Mouse (Mus musculus): Measurements from ENCODE around the gene Slc22a19. TPM values are rescaled to one million over a fixed set of nuclear protein-coding genes. Genes with fewer than 3 reads are reported as not detected.
"Not testable (repeated sequence)": the region's sequence is repeated elsewhere in the genome, so short reads cannot be mapped to it uniquely, and the experiment has no call there.

The Slc22a19 gene
- not detected in 2 replicates for polyA plus RNA-seq (2012; rRNA removed)

DNA sequence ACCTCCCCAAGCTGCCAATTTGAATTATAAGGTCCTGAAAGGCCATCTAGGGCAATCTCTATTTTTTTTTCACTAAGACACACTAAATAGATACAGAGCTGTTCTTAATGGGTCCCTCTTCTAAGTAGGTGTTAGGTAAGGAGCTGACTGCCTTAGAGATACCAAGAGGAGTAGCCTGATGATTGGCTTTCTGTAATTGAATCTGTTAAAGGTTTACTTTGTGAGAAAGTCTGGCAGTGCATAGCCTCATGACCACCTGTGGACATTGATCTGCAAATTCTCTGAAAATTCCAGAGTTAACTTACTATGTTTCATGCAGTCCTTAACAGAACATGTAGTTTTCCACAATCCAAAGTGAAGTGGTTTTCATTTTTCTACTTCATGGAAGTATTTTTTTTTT, at the start of gene Slc22a19:
Slc22a19 (minus strand) TSS at position 163 of the 400 bp plus-strand sequence.
- no peak for TF ChIP-seq CTCF (IDR thresholded peaks at IDR 0.05; ENCODE audit: extremely low read depth, insufficient read depth, low read length)
- no peak for TF ChIP-seq POLR2A (IDR thresholded peaks at IDR 0.05; ENCODE audit: extremely low read depth, insufficient read depth, low read length)

DNA sequence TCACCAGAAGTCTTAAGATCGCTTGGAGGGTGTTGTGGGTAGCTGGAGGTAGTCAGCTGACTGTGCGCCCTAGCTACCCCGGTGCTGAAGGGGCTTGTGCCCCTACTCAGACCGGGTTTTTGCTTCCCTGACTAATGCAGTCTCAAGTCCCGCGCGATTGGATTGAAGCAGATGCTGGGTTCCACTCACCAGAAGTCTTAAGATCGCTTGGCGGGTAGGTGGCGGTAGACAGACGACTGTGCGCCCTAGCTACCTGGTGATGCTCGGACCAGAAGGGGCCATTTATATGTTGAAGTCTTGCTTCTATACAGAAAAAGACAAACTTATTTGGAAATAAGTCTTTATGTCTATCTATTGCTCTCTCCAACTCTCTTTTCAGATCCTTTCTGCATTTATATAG, 42.3 kb upstream of the Slc22a19 start:
- not testable (repeated sequence) for H3K4me1 ChIP-seq (ENCODE audit: control insufficient read depth, insufficient read depth, low read length); H3K4me3 ChIP-seq (ENCODE audit: insufficient read depth, low read length)

More for the DNA sequence above, at the start of gene Slc22a19:
- no peaks in the 10 kb centered on the region for H3K4me1 ChIP-seq (ENCODE audit: control insufficient read depth, insufficient read depth, low read length)
- no peak within 1 kb of the TSS for H3K4me3 ChIP-seq (ENCODE audit: insufficient read depth, low read length)
- H3K27ac ChIP-seq (ENCODE audit: insufficient read depth, low read length): no peak within 1 kb of the TSS

DNA sequence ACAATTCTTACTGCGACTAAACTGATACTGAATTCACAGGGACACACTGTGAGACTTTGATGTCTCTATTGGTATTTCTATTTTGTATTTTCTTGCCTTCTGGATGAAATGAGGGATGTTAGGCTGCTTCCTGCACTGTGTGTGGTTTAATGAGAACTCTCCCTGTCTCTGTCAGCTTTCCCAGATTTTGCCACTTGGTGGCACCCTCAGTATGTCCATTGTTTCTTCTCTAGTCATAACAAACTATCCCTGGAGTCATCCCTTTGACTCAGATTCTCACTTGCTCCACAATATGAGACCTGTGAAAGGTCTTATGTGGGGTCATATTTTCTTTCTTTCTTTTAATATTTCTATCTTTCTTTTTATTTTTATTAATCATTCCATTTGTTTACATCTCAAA, 18.4 kb upstream of the Slc22a19 start:
- TF ChIP-seq POLR2A (IDR thresholded peaks at IDR 0.05; ENCODE audit: extremely low read depth, insufficient read depth, low read length): no peak
- TF ChIP-seq CTCF (IDR thresholded peaks at IDR 0.05; ENCODE audit: extremely low read depth, insufficient read depth, low read length): no peak

More for the DNA sequence above, 42.3 kb upstream of the Slc22a19 start:
- not testable (repeated sequence) for H3K27ac ChIP-seq (ENCODE audit: insufficient read depth, low read length)

DNA sequence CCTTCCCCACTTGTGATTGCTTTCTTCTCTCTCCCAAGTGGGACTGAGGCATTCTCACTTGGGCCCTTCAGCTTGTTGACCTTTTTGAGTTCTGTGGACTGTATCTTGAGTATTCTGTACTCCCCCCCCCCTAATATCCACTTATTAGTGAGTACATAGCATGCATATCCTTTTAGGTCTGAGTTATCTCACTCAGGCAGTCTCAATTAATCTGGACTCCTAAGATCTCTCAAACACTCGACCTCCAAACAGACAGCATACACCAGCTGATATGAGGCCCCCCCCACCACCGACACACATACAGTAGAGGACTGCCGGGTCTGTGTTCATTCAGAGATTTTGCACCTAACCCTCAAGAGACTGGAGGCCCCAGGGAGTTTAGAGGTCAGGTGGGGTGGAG, 18.0 kb downstream of the Slc22a19 start:
- not testable (repeated sequence) for H3K4me3 ChIP-seq (ENCODE audit: insufficient read depth, low read length); H3K4me1 ChIP-seq (ENCODE audit: control insufficient read depth, insufficient read depth, low read length); H3K27ac ChIP-seq (ENCODE audit: insufficient read depth, low read length)

More for the DNA sequence above, 18.4 kb upstream of the Slc22a19 start:
- Histone ChIP-seq H3K4me1 (ENCODE audit: control insufficient read depth, insufficient read depth, low read length) (no peaks in the 10 kb centered on the region), H3K4me3 (ENCODE audit: insufficient read depth, low read length) (no peak overlapping the region), H3K27ac (ENCODE audit: insufficient read depth, low read length) (no peak overlapping the region)

DNA sequence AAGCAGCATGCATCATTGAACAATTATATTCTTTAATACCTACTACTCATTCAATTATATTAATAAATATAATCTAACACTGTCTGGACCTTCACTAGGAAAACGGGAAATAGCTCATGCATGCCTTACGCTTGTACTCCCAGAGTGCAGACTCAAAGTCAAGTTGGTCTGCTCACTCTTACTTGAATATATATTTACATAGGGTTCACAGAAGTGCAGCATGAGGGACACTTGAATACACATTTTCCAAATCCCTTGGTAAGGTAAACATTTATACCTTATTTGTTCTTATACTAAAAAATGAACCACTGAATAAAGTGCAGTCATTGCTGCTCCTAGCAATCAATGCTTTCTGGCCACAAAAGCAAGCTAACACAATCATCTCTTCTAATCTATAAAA, 19.9 kb downstream of the Slc22a19 start:
- TF ChIP-seq POLR2A (IDR thresholded peaks at IDR 0.05; ENCODE audit: extremely low read depth, insufficient read depth, low read length) (no peak), CTCF (IDR thresholded peaks at IDR 0.05; ENCODE audit: extremely low read depth, insufficient read depth, low read length) (no peak)
- H3K27ac ChIP-seq (ENCODE audit: insufficient read depth, low read length): no peak overlapping the region

DNA sequence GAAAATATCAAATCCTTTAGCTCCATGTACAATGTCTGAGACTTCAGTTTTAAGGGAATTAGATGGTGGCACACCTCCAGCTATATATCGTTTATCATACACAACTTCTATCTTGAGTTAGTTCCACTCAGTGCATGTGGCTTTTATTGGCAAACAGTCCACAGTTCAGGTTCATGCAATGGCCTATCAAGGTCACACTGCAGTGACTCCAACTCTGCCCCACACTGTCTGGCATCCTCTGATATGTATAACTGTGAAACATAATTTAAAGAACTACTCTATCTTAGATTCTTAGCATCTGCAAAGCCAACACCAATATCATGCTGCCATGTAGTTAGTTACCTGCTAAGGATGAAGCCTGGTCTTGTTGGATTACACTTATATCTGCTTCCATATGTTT, 23.1 kb downstream of the Slc22a19 start:
- no peak overlapping the region for H3K27ac ChIP-seq (ENCODE audit: insufficient read depth, low read length)

More for the DNA sequence above, 19.9 kb downstream of the Slc22a19 start:
- H3K4me1 ChIP-seq (ENCODE audit: control insufficient read depth, insufficient read depth, low read length): no peaks in the 10 kb centered on the region
- H3K4me3 ChIP-seq (ENCODE audit: insufficient read depth, low read length): no peak overlapping the region

DNA sequence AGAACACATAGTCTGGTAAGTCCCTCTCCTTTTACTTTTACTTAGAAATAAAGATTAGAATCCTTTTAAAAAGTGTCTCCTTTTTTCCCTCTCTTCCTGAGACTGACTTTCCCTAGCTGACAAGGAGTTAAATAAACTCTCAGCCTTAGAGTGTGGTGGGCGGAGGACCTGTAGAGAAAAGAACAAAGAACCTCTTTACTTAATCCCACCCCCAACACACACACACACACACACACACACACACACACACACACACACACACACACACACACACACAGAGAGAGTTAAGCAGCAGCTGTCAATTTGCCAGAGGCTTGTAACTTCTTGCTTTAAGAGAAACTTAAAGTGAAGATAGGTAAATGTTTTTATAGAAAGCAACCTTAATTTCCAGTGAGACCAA, 39.1 kb downstream of the Slc22a19 start:
- Histone ChIP-seq H3K4me3 (ENCODE audit: insufficient read depth, low read length) (no peak overlapping the region), H3K4me1 (ENCODE audit: control insufficient read depth, insufficient read depth, low read length) (no peaks in the 10 kb centered on the region), H3K27ac (ENCODE audit: insufficient read depth, low read length) (no peak overlapping the region)
- TF ChIP-seq CTCF (IDR thresholded peaks at IDR 0.05; ENCODE audit: extremely low read depth, insufficient read depth, low read length): no peak
- no peak for TF ChIP-seq POLR2A (IDR thresholded peaks at IDR 0.05; ENCODE audit: extremely low read depth, insufficient read depth, low read length)

More for the DNA sequence above, 23.1 kb downstream of the Slc22a19 start:
- no peak overlapping the region for H3K4me3 ChIP-seq (ENCODE audit: insufficient read depth, low read length)
- no peaks in the 10 kb centered on the region for H3K4me1 ChIP-seq (ENCODE audit: control insufficient read depth, insufficient read depth, low read length)
- TF ChIP-seq POLR2A (IDR thresholded peaks at IDR 0.05; ENCODE audit: extremely low read depth, insufficient read depth, low read length): no peak
- no peak for TF ChIP-seq CTCF (IDR thresholded peaks at IDR 0.05; ENCODE audit: extremely low read depth, insufficient read depth, low read length)

DNA sequence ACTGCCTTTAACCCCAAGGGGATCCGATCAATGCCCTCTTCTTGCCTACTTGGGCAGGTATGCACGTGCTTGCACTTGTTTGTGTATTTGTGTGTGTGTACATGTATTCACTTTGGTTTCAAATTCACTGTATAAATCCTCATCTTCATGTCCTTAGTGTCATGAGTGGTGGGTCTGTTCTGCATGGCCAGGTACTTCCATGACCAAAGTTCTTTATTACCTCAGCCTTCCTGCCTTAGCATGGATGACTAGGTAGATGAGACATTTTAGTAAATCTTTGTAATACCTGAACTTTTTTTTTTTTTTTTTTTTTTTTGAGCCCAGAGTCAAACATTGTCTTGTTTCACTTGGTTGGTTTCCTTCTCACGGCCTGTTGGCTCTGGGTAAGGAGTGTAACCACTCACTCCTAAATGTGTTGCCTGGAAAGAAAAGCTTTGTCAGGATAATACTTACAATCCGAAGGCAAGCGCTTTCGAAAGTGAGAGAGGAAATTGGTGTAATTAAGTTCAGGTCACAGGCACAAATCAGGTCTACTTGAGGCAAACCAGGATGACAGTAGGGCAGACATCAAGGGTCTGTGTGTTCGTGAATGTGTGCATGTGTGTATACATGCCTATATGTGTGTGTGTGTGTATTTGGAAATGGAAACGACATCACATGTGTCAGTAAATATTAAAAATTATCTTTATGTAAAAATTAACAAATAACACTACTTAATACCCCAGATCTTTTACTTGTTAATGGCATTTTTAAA, 62.0 kb downstream of the Slc22a19 start:
- no peaks in the 10 kb centered on the region for H3K4me1 ChIP-seq (ENCODE audit: control insufficient read depth, insufficient read depth, low read length)
- no peak overlapping the region for H3K27ac ChIP-seq (ENCODE audit: insufficient read depth, low read length)
- TF ChIP-seq CTCF (IDR thresholded peaks at IDR 0.05; ENCODE audit: extremely low read depth, insufficient read depth, low read length) (no peak), POLR2A (IDR thresholded peaks at IDR 0.05; ENCODE audit: extremely low read depth, insufficient read depth, low read length) (no peak)
- H3K4me3 ChIP-seq (ENCODE audit: insufficient read depth, low read length): no peak overlapping the region

DNA sequence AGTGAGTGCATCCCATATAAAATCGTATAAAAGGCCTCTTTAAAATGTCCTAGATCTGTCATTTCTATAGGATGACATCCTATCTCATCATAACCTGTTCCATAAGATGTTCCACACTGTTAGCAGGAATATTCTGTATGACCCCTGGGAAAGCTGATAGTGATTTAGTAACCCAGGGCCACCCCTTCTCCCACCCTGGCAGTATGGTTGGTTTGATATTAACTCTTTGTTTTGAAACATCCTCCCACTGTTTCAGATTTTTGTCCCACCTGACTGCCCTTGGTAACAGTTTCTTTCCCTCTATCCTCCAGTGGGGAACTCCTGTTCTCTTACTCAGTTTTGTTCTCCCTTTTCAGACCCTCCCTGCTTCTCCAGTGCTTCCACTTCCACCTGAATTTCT, 77.3 kb downstream of the Slc22a19 start:
- Histone ChIP-seq H3K4me3 (ENCODE audit: insufficient read depth, low read length) (no peak overlapping the region), H3K27ac (ENCODE audit: insufficient read depth, low read length) (no peak overlapping the region), H3K4me1 (ENCODE audit: control insufficient read depth, insufficient read depth, low read length) (no peaks in the 10 kb centered on the region)
- no peak for TF ChIP-seq CTCF (IDR thresholded peaks at IDR 0.05; ENCODE audit: extremely low read depth, insufficient read depth, low read length)
- TF ChIP-seq POLR2A (IDR thresholded peaks at IDR 0.05; ENCODE audit: extremely low read depth, insufficient read depth, low read length): no peak

DNA sequence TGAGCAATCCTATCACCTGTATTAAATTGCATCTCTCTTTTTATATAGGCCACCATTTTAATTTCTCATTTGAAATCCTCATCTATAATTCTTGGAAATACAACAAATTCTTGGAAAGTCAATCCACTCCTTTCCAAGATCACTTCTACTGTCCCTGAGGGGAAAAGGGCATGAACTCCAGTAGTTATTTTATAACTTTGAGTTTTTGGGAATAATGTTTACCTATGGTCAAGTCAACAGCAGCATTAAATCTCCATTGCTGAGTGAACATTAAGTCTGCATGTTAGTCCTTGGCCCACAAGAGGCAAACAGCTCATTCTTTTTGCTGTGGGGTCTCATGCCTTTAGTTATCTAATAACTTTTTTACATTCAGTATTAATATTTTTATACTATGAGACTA, 78.1 kb downstream of the Slc22a19 start:
- Histone ChIP-seq H3K4me1 (ENCODE audit: control insufficient read depth, insufficient read depth, low read length) (no peaks in the 10 kb centered on the region), H3K4me3 (ENCODE audit: insufficient read depth, low read length) (no peak overlapping the region), H3K27ac (ENCODE audit: insufficient read depth, low read length) (no peak overlapping the region)
- TF ChIP-seq CTCF (IDR thresholded peaks at IDR 0.05; ENCODE audit: extremely low read depth, insufficient read depth, low read length): no peak
- no peak for TF ChIP-seq POLR2A (IDR thresholded peaks at IDR 0.05; ENCODE audit: extremely low read depth, insufficient read depth, low read length)

Other genes starting within 250 kb of the Slc22a19 start
- gene Rtn3, start 228.0 kb downstream of the Slc22a19 start, polyA plus RNA-seq (2012; rRNA removed): 810 and 857 TPM in 2 replicates
- 17.2 and 19.4 TPM in 2 replicates for gene Atl3, start 217.3 kb downstream of the Slc22a19 start, polyA plus RNA-seq (2012; rRNA removed)
- gene Pla2g16, start 153.9 kb downstream of the Slc22a19 start, polyA plus RNA-seq (2012; rRNA removed): 37.3 and 45.4 TPM in 2 replicates
- gene Lgals12, start 104.1 kb downstream of the Slc22a19 start, polyA plus RNA-seq (2012; rRNA removed): 0.72 and 0.79 TPM in 2 replicates
- gene Hrasls5, start 98.8 kb downstream of the Slc22a19 start, polyA plus RNA-seq (2012; rRNA removed): 0.23 TPM in 1 of 2 replicates, not detected in the other
- gene Slc22a26, start 91.4 kb upstream of the Slc22a19 start, polyA plus RNA-seq (2012; rRNA removed): not detected in 2 replicates

All from cortical plate, adult 2 months (tissue).